In genomic region chr3:27155051-27155855, GRCm38 (mm10) we compare ENCODE assay signal across 8 mouse cellular contexts. TPM values are rescaled to one million over a fixed set of nuclear protein-coding genes. Genes with fewer than 3 reads are reported as not detected.
DNase-seq lines count a peak whose midpoint lies in the region; ATAC-seq and TF ChIP-seq lines count a peak whose summit lies in the region.

No protein-coding gene starts in this region.

- H3K27me3 ChIP-seq in forebrain, embryonic 12.5 days = no peaks in the 10 kb centered on the region
- H3K27me3 ChIP-seq in forebrain, embryonic 15.5 days = no peaks in the 10 kb centered on the region
- no peaks in the 10 kb centered on the region for H3K27me3 ChIP-seq in intestine, embryonic 14.5 days (replicated peaks; ENCODE audit: control insufficient read depth, insufficient read depth, low read length)
- H3K27me3 ChIP-seq in liver, embryonic 14.5 days (ENCODE audit: control insufficient read depth, insufficient read depth, low read length) = no peaks in the 10 kb centered on the region

- peaks cover 28% of the 10 kb centered on the region for H3K4me1 ChIP-seq in forebrain, embryonic 12.5 days
- H3K4me1 ChIP-seq in forebrain, embryonic 15.5 days = peaks cover 24% of the 10 kb centered on the region
- H3K4me1 ChIP-seq in intestine, embryonic 14.5 days (replicated peaks; ENCODE audit: control insufficient read depth, insufficient read depth, low read length) = peaks cover 13% of the 10 kb centered on the region
- H3K4me1 ChIP-seq in liver, embryonic 14.5 days (replicated peaks; ENCODE audit: control insufficient read depth in 2 of 2, insufficient read depth in 2 of 2, low read length in 1 of 2) = peaks cover 13 to 24% of the 10 kb centered on the region in 2 experiments

- TF ChIP-seq EP300 in liver, embryonic 14.5 days (IDR thresholded peaks at IDR 0.05; ENCODE audit: low read depth) = no peak

- H3K4me2 ChIP-seq in forebrain, embryonic 12.5 days = no peak overlapping the region
- H3K4me2 ChIP-seq in forebrain, embryonic 15.5 days (replicated peaks) = no peak overlapping the region
- peak overlapping the region; percentile 46; the same call in 1 of the 2 replicates for H3K4me2 ChIP-seq in intestine, embryonic 14.5 days (ENCODE audit: low read length)
- no peak overlapping the region for H3K4me2 ChIP-seq in liver, embryonic 14.5 days (ENCODE audit: low read depth)

- TF ChIP-seq CTCF in liver, embryonic 14.5 days (IDR thresholded peaks at IDR 0.05; ENCODE audit: low read depth) = no peak

- peak overlapping the region; percentile 2; the same call in 1 of the 2 replicates for H3K27ac ChIP-seq in forebrain, embryonic 12.5 days
- no peak overlapping the region for H3K27ac ChIP-seq in forebrain, embryonic 15.5 days (replicated peaks)
- peak overlapping the region; percentile 78 for H3K27ac ChIP-seq in intestine, embryonic 14.5 days (ENCODE audit: low read depth)
- H3K27ac ChIP-seq in liver, embryonic 14.5 days = peak overlapping the region; percentile 45

- no peaks in the 10 kb centered on the region for H3K9me3 ChIP-seq in forebrain, embryonic 12.5 days
- H3K9me3 ChIP-seq in forebrain, embryonic 15.5 days = no peaks in the 10 kb centered on the region
- H3K9me3 ChIP-seq in intestine, embryonic 14.5 days (ENCODE audit: control insufficient read depth, low read length) = no peaks in the 10 kb centered on the region
- H3K9me3 ChIP-seq in liver, embryonic 14.5 days (ENCODE audit: control insufficient read depth, low read length) = no peaks in the 10 kb centered on the region

- 11% methylated on average over 6 of the region's 6 CpGs for WGBS in forebrain, embryonic 12.5 days
- 17% methylated on average over 6 of the region's 6 CpGs for WGBS in forebrain, embryonic 15.5 days
- WGBS in intestine, embryonic 14.5 days = 17% methylated on average over 6 of the region's 6 CpGs
- WGBS in liver, embryonic 14.5 days (ENCODE audit: insufficient replicate concordance) = 49% methylated on average over 6 of the region's 6 CpGs

- no peaks in the 10 kb centered on the region for H3K36me3 ChIP-seq in forebrain, embryonic 12.5 days (replicated peaks)
- H3K36me3 ChIP-seq in forebrain, embryonic 15.5 days = no peaks in the 10 kb centered on the region
- H3K36me3 ChIP-seq in intestine, embryonic 14.5 days (ENCODE audit: control insufficient read depth, insufficient read depth, low read length) = 0 out of 2 replicates have a peak, but pooled peaks cover 3% of the 10 kb centered on the region
- H3K36me3 ChIP-seq in liver, embryonic 14.5 days (replicated peaks; ENCODE audit: control insufficient read depth, insufficient read depth, low read depth) = peaks cover 12% of the 10 kb centered on the region

- 0 out of 2 replicates have a peak overlapping the region, but pooled peaks have one; percentile 17 for H3K9ac ChIP-seq in forebrain, embryonic 12.5 days
- no peak overlapping the region for H3K9ac ChIP-seq in forebrain, embryonic 15.5 days (replicated peaks)
- no peak overlapping the region for H3K9ac ChIP-seq in intestine, embryonic 14.5 days (ENCODE audit: low read length)
- H3K9ac ChIP-seq in liver, embryonic 14.5 days (replicated peaks) = no peak overlapping the region

- no peak overlapping the region for H3K4me3 ChIP-seq in forebrain, embryonic 12.5 days (replicated peaks)
- H3K4me3 ChIP-seq in forebrain, embryonic 15.5 days = no peak overlapping the region
- no peak overlapping the region for H3K4me3 ChIP-seq in intestine, embryonic 14.5 days (ENCODE audit: low read depth, low read length)
- no peak overlapping the region for H3K4me3 ChIP-seq in liver, embryonic 14.5 days (ENCODE audit: insufficient read depth in 1 of 2, low read depth in 2 of 2, low read length in 2 of 2)

- peak; percentile 99 for DNase-seq in R1 (ENCODE audit: low read depth, low spot score)
- peak; percentile 67 for DNase-seq in intestine, embryonic 14.5 days (ENCODE audit: low spot score)
- no peak for DNase-seq in liver, embryonic 14.5 days (ENCODE audit: low read depth in 3 of 3, low spot score in 3 of 3)
- peak; percentile 20 to 29 for DNase-seq in urinary bladder, postnatal 36 days (ENCODE audit: low spot score in 2 of 2)
- no peak for DNase-seq in cerebellum, postnatal 4 days (ENCODE audit: low spot score in 2 of 2)
- DNase-seq in gastrocnemius, postnatal 25 days = no peak

- ATAC-seq in forebrain, embryonic 12.5 days (ENCODE audit: low FRiP score) = no peak
- no peak for ATAC-seq in forebrain, embryonic 15.5 days (replicated peaks)
- peak; percentile 6; the same call in 1 of the 2 replicates for ATAC-seq in intestine, embryonic 14.5 days (replicated peaks; ENCODE audit: low FRiP score, low TSS enrichment, low read depth)
- ATAC-seq in liver, embryonic 14.5 days (ENCODE audit: insufficient read depth) = no peak

RNA-seq across cellular contexts. Expression of gene Ect2, which starts 1.6 kb away (rescaled TPM):
- 99.1 and 108 TPM in 2 replicates for polyA plus RNA-seq in forebrain, embryonic 12.5 days (2016; fragmentation: Nextera tagmentation; extraction: Ambion mirVana)
- 34.2 and 34.7 TPM in 2 replicates for polyA plus RNA-seq in forebrain, embryonic 15.5 days (2015; fragmentation: Nextera tagmentation; extraction: Ambion mirVana)
- polyA plus RNA-seq in intestine, embryonic 14.5 days (2014; fragmentation: Nextera tagmentation; extraction: Ambion mirVana) = 55.9 and 66.2 TPM in 2 replicates
- 12.8 and 15.9 TPM in 2 replicates for polyA plus RNA-seq in liver, embryonic 14.5 days (2012; rRNA removed)
- polyA plus RNA-seq in liver, embryonic 14.5 days (2014; fragmentation: Nextera tagmentation; extraction: Ambion mirVana) = 37.2 and 41.1 TPM in 2 replicates
- under 1 TPM; 0.88 to 0.95 TPM for total RNA-seq in gastrocnemius, postnatal 25 days (2021)

RNA-seq across cellular contexts. Expression of gene Nceh1, which starts 27.5 kb away (rescaled TPM):
- 4.1 and 4.4 TPM in 2 replicates for polyA plus RNA-seq in forebrain, embryonic 12.5 days (2016; fragmentation: Nextera tagmentation; extraction: Ambion mirVana)
- 6.9 and 7.2 TPM in 2 replicates for polyA plus RNA-seq in forebrain, embryonic 15.5 days (2015; fragmentation: Nextera tagmentation; extraction: Ambion mirVana)
- 6.5 and 7.6 TPM in 2 replicates for polyA plus RNA-seq in intestine, embryonic 14.5 days (2014; fragmentation: Nextera tagmentation; extraction: Ambion mirVana)
- 0.74 and 1.2 TPM in 2 replicates for polyA plus RNA-seq in liver, embryonic 14.5 days (2012; rRNA removed)
- 3.0 and 3.2 TPM in 2 replicates for polyA plus RNA-seq in liver, embryonic 14.5 days (2014; fragmentation: Nextera tagmentation; extraction: Ambion mirVana)
- total RNA-seq in gastrocnemius, postnatal 25 days (2021) = 10 to 100 TPM; 20.2 to 21.8 TPM

Comparison
In these comparisons a context has a peak if more than half of its experiments do, and no peak if none do; other contexts are left out.
1. DNase-seq: peak in R1 (single experiment), intestine, embryonic 14.5 days (single experiment) and urinary bladder, postnatal 36 days (2 of 2); none in liver, embryonic 14.5 days (0 of 3), cerebellum, postnatal 4 days (0 of 2) and gastrocnemius, postnatal 25 days (single experiment).